Mouse (Mus musculus) heart, postnatal 14 days (tissue): Measurements from ENCODE around the gene Dkk1. TPM values are rescaled to one million over a fixed set of nuclear protein-coding genes. Genes with fewer than 3 reads are reported as not detected.
A peak's percentile ranks its signal among the peaks of the same experiment; 100 is the strongest.
"Not testable (repeated sequence)": the region's sequence is repeated elsewhere in the genome, so short reads cannot be mapped to it uniquely, and the experiment has no call there.

Source experiments
- DNase-seq, 2 experiments: peaks; one replicate each; pipeline ENCODE4 v3.0.0; 2021 to 2022
- intact Hi-C: fragments of 180-260 bp; cut with DNase I; formaldehyde crosslinking; loops from one replicate; pipeline ENCODE4 v1.15.1; 2025
- long read RNA-seq, 2 experiments: library from polyadenylated mRNA; stranded (forward); transcript quantifications; one replicate each; pipeline ENCODE4 v2.0.0; 2021
- total RNA-seq, 2 experiments: library from RNA; stranded (reverse); gene quantifications; 2 replicates each; pipeline ENCODE4 v1.2.3; 2021

Dkk1 gene
- not detected for total RNA-seq
- long read RNA-seq, experiment 1, result 0 reads
- long read RNA-seq, experiment 2, result 0 reads

- intact Hi-C loops, result no loop called here
- DNase-seq, result peak in 1 of 2 experiments; percentile 9
Observed at GRCm38 (mm10) chr19:30549044-30549853, at the start of gene Dkk1. Dkk1 (minus strand) TSS chr19:30549665.

GRCm38 (mm10) chr19:30586366-30586765 is 36.9 kb upstream of the Dkk1 start:
- intact Hi-C loops, result no loop called here
- no peak for DNase-seq

GRCm38 (mm10) chr19:30564516-30564915 is 15.1 kb upstream of the Dkk1 start:
- DNase-seq, result no peak
- intact Hi-C loops, result no loop called here

GRCm38 (mm10) chr19:30563876-30564275 is 14.4 kb upstream of the Dkk1 start:
- intact Hi-C loops, result no loop called here
- no peak for DNase-seq

GRCm38 (mm10) chr19:30558024-30558423 is 8.6 kb upstream of the Dkk1 start:
- no peak for DNase-seq
- intact Hi-C loops, result loop anchor here (10.0 kb wide), 1 partner anchor 133 kb away; no protein-coding TSS in a partner anchor

- DNase-seq, result peak; percentile 58 to 82
- intact Hi-C loops, result loop anchor here (1.0 to 10.0 kb wide), 4 partner anchors 130 to 336 kb away; no protein-coding TSS in a partner anchor
Observed at GRCm38 (mm10) chr19:30554467-30554881, 5.0 kb upstream of the Dkk1 start.

- intact Hi-C loops, result loop anchor here (1.0 to 10.0 kb wide), 4 partner anchors 129 to 335 kb away; no protein-coding TSS in a partner anchor
- no peak for DNase-seq
Observed at GRCm38 (mm10) chr19:30553740-30554139, 4.3 kb upstream of the Dkk1 start.

GRCm38 (mm10) chr19:30552260-30552659 is 2.8 kb upstream of the Dkk1 start:
- intact Hi-C loops, result loop anchor here (10.0 kb wide), 1 partner anchor 127 kb away; no protein-coding TSS in a partner anchor
- no peak for DNase-seq

GRCm38 (mm10) chr19:30549854-30550647 is 586 bp upstream of the Dkk1 start:
- intact Hi-C loops, result loop anchor here (10.0 kb wide), 1 partner anchor 125 kb away; no protein-coding TSS in a partner anchor
- DNase-seq, result no peak

GRCm38 (mm10) chr19:30548411-30549043 is 938 bp downstream of the Dkk1 start:
- no peak for DNase-seq
- intact Hi-C loops, result no loop called here

- intact Hi-C loops, result not testable (repeated sequence)
- DNase-seq, result peak in 1 of 2 experiments; percentile 4
Observed at GRCm38 (mm10) chr19:30539365-30539941, 10.0 kb downstream of the Dkk1 start.

GRCm38 (mm10) chr19:30516771-30517170 is 32.7 kb downstream of the Dkk1 start:
- intact Hi-C loops, result no loop called here

GRCm38 (mm10) chr19:30510481-30510880 is 39.0 kb downstream of the Dkk1 start:
- DNase-seq, result no peak
- intact Hi-C loops, result no loop called here

More at GRCm38 (mm10) chr19:30516771-30517170, 32.7 kb downstream of the Dkk1 start:
- DNase-seq, result no peak

GRCm38 (mm10) chr19:30505497-30505896 is 44.0 kb downstream of the Dkk1 start:
- DNase-seq, result no peak
- intact Hi-C loops, result no loop called here
